Mouse (Mus musculus) embryo, embryonic 10 days (tissue): Measurements from ENCODE around the gene Gm10251.
"Not testable (repeated sequence)": the region's sequence is repeated elsewhere in the genome, so short reads cannot be mapped to it uniquely, and the experiment has no call there.

Source experiments
- DNase-seq: peaks from one replicate; pipeline ENCODE4 v3.0.0-alpha.2; 2015; ENCODE audit warnings: low spot score

The Gm10251 gene

DNA sequence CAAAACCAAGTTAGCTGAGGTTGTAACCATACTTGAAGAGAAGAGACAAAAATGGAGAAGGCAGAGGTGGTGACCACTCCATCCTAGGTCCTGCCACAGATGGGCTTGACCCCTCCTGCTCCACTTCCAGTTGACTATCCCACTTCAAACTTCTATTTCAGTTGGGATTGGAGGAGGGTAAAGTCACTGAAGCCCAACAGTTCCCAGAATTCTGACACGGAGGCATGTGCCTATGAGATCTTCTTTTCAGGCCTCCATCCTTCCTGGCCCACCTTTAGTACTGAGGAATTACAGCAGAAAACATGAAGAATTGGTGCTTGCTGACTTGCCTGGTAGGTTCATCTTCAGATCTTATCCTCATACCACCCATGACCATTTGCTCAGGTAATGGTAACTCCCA lies at the start of gene Gm10251:
Gene Gm10251, minus strand, starts transcription at position 101 of the 400 bp plus-strand sequence.
- DNase-seq, result not testable (repeated sequence)

DNA sequence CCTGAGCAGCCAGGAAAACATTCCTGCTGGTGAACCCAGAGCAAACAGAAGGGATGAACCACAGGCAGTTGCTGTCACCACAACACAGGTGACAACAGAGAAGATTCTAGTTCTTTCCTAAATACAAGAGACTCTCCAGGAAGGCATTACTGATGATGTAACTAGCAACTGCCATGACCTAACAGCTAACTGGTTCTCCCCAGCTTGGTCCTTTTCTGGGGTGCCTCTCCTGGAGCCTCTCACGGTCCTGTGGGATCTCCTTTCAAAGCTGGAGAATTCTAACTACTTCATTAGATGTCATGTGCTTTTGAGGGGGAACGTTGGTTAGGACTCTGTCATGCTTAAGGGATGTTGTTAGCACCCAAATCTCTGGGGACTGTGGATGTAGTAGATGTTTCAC lies 36.2 kb upstream of the Gm10251 start, which contains the start of gene Gm8050:
Gene Gm8050, minus strand, starts transcription at position 101 of the 400 bp plus-strand sequence.
- not testable (repeated sequence) for DNase-seq

DNA sequence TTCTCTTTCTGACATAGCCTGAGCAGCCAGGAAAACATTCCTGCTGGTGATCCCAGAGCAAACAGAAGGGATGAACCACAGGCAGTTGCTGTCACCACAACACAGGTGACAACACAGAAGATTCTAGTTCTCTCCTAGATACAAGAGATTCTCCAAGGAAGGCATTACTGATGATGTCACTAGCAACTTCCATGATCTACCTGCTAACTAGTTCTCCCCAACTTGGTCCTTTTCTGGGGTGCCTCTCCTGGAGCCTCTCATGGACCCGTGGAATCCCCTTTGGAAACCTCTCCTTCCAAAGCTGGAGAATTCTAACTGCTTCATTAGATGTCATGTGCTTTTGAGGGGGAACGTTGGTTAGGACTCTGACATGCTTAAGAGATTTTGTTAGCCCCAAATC lies 61.7 kb downstream of the Gm10251 start, which contains the start of gene Gm3460:
Gene Gm3460, minus strand, starts transcription at position 101 of the 400 bp plus-strand sequence.
- DNase-seq, result not testable (repeated sequence)

- not testable (repeated sequence) for DNase-seq
Observed at GRCm38 (mm10) chr14:6606436-6606835, 77.5 kb downstream of the Gm10251 start.

DNA sequence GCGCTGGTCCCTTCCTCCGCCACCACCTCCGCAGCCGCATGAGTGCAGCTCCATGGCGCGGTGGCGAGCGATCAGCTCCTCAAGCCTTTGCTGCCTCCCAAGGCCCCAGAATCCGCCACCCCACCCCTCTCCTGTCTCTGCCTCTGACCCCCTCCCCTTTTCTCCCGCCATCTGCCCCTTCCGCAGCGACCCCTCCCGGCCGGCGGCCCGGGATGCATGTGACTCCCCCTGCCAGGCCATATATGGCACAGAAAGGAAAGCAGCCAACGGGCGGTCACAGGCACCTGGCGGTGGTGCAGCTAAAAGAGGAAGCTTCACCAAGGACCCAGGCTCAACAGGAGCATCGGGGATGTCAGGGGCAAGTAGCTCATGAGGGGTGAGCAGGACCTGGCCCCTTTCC lies 79.0 kb downstream of the Gm10251 start:
- DNase-seq, result peak; percentile 52

- peak; percentile 11 for DNase-seq
Observed at GRCm38 (mm10) chr14:6604551-6604950, 79.4 kb downstream of the Gm10251 start.

DNA sequence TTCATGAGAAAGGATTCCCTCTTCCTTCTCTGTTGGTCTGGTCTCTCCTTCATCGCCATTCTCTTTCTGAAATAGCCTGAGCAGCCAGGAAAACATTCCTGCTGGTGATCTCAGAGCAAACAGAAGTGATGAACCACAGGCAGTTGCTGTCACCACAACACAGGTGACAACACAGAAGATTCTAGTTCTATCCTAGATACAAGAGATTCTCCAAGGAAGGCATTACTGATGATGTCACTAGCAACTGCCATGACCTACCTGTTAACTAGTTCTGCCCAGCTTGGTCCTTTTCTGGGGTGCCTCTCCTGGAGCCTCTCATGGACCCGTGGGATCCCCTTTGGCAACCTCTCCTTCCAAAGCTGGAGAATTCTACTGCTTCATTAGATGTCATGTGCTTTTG lies 93.5 kb downstream of the Gm10251 start, which contains the start of gene Gm3629:
Gene Gm3629, minus strand, starts transcription at position 101 of the 400 bp plus-strand sequence.
- not testable (repeated sequence) for DNase-seq
